Mouse (Mus musculus) heart, adult 2 months (tissue): ENCODE measurements at regions not wholly inside any gene's neighbourhood (a gene's known extent, or its start where the extent isn't known, plus 50 kb on each side); places are given as distances from the start of the nearest gene placed in this dataset.

ENCODE experiments used
- CTCF ChIP-seq: fragments of 200-600 bp; IDR thresholded peaks from 2 replicates; pipeline ENCODE4 v1.8.1; 2022; ENCODE audit warnings: antibody characterized with exemption, mild to moderate bottlenecking, moderate library complexity
- EP300 ChIP-seq: fragments of 200-500 bp; IDR thresholded peaks from 2 replicates; pipeline ENCODE4 v1.6.1; 2011; ENCODE audit warnings: low read depth, low read length, control low read depth; ENCODE audit not compliant: insufficient read depth
- POLR2A ChIP-seq: fragments of 200-500 bp; IDR thresholded peaks from 2 replicates; pipeline ENCODE4 v1.6.1; 2011; ENCODE audit warnings: mild to moderate bottlenecking, low read depth, low read length, control low read depth; ENCODE audit not compliant: insufficient read depth

GRCm38 (mm10) chr5:39416597-39417023, 338.7 kb downstream of the Hs3st1 start:
- no peak for TF ChIP-seq POLR2A
- TF ChIP-seq CTCF: no peak
- TF ChIP-seq EP300: no peak
